Mouse (Mus musculus) heart, postnatal 36 days (tissue): ENCODE data around the gene Rmnd5a. TPM values are rescaled to one million over a fixed set of nuclear protein-coding genes. Genes with fewer than 3 reads are reported as not detected.

Experiments used
- DNase-seq, 2 experiments: peaks; one replicate each; pipeline ENCODE4 v3.0.0; 2021 to 2022
- intact Hi-C: fragments of 180-260 bp; cut with DNase I; formaldehyde crosslinking; loops from one replicate; pipeline ENCODE4 v1.15.1; 2025
- total RNA-seq, 2 experiments: library from RNA; stranded (reverse); gene quantifications; 2 replicates each; pipeline ENCODE4 v1.2.3; 2021

Rmnd5a gene
- total RNA-seq, 2 experiments from 2014 or later: 74.7 to 79.6 TPM

- DNase-seq: no peak
- intact Hi-C loops: no loop called here
These were observed 66.1 kb downstream of the Rmnd5a start for GRCm38 (mm10) chr6:71374311-71374829.

DNA sequence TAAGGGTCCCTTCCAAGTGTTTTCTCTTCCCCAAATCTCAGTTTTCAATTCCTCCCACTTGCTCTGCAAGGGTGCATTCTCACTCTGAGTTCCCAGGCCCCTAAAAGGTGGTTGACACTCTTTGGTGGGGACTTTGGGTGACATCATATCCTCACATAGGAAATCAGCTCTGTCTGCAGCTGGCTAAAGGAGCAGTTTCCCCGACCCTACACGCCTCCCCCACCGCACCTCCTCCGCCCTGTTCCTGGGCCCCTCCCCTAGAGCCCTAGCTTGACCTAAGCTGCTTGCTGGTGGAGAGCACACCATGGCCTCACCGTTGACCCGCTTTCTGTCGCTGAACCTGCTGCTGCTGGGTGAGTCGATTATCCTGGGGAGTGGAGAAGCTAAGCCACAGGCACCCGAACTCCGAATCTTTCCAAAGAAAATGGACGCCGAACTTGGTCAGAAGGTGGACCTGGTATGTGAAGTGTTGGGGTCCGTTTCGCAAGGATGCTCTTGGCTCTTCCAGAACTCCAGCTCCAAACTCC is 67.1 kb downstream of the Rmnd5a start, which contains the start of gene Cd8a:
Cd8a (plus strand) TSS at position 179 of the 527 bp plus-strand sequence.
- DNase-seq: no peak
- intact Hi-C loops: no loop called here

DNA sequence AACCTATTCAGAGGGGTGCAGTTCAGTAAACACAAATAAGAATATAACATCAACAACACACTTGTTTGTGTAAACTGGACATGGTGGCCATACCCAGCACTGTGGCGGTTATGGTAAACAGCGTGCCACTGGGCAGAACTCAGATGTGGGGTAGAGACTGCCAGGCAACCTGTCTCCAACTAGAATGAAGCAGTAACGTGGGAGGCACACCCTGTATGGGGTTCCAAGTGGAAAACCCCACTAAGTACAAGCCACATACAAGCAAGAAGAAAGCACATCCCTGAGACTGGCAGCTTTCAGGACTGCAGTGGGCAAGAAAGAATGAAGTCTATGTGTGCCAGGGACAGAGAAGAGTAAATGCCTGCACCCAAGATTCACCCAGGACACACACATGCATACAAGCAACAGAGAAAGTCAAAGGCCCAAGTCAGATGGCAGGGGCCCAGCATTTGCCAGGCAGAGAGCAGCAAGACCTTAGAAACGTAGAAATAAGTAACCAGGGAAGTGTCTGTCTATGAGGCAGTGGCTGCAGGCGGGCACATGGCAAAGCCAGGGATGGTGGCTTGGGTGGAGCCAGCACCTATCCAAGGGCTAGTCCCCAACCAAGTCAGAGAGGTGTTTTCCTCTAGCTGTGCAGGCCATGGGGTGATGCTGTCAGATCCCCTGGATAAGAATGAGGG is 68.3 kb downstream of the Rmnd5a start:
- intact Hi-C loops: no loop called here

DNA sequence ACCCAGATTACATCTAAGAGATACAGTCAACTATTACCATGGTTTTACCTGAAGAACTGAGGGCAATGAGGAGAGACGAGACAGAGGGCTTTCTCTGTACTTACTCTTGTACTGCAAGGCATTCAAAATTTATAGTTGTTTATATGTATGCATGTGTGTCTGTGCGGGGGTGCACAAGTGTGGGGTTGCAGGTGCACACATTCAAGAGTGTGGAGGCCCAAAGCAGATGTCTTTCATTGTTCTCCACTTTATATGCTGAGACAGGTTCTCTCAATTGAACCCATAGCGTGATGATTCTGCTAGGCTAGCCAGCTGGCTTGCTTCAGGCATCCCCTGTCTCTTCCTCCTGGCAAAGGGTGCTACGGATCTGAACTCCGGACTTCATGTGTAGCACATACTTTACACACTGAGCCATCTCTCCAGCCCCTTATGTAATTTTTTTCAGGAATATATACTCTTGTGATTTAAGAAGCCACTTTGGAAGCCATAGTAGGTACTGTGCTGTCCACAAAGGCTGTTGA is 69.3 kb downstream of the Rmnd5a start:
- intact Hi-C loops: no loop called here
- DNase-seq: no peak

More for the DNA sequence above, 68.3 kb downstream of the Rmnd5a start:
- no peak for DNase-seq

GRCm38 (mm10) chr6:71369416-71369815 is 71.0 kb downstream of the Rmnd5a start:
- intact Hi-C loops: no loop called here
- DNase-seq: no peak

DNA sequence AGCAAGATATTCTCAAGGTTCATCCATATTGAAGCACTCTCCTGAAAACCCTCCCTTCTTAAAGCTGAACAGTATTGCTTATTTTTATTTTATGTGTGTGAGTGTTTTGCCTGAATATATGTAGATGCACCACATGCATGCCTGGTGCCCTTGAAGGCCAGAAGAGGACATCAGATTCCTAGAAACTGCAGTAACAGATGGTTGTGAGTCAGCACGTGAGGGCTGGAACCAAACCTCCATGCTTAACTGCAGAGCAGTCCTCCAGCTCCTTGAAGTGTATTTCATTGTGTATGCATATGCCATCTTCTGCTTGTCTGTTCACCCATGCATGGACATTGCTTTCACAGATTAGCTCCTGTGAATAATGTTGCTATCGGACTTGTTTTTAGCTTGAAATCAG is 76.4 kb downstream of the Rmnd5a start:
- no peak for DNase-seq
- intact Hi-C loops: no loop called here

DNA sequence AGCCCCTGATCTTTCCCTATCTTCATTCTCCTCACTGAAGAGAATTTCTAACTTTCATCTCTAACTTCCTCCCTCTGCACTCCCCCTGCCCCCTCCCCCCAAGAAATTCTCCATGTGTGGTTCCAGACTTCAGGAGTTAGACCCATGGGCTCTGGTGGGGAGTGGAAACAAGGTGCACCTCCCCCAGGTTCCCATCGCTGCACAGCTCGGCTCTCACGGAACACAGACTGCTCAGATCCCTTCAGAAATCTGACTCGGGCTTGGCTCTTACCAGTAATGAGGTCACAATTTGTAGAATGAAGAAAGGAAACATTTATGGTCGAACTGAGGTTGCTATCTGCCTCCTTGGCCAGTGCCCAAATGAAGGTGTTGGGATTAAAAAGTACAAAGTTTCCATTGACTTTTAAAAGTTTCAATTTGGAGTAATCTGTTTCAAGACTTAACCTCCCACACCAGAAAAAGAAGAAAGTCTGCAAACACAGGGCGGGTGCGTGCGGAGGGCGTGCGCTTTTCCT is 79.2 kb downstream of the Rmnd5a start:
- no peak for DNase-seq
- intact Hi-C loops: no loop called here

- DNase-seq: no peak
- intact Hi-C loops: no loop called here
These were observed 79.7 kb downstream of the Rmnd5a start for GRCm38 (mm10) chr6:71360751-71361150.

DNA sequence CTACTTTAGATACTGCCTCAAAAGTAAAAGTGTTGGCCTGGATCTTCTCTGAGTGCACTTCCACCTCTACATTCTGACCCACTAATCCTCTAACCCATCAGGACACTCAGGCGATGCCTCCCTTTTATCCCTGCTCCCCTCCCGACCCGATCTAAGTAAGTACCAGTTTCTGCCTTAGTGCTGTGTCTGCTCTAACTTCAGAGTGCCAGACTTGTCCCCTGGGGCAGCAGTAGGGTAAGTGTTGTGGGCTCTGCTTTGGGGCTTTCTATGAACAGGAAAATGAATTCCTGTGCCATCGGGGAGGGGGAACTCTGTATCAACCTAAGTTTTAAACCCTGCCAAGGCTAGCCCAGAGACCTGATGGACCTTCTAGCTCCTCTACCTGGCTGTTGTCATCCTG is 80.2 kb downstream of the Rmnd5a start:
- no peak for DNase-seq
- intact Hi-C loops: no loop called here

GRCm38 (mm10) chr6:71357493-71357892 is 82.9 kb downstream of the Rmnd5a start:
- no peak for DNase-seq
- intact Hi-C loops: no loop called here

DNA sequence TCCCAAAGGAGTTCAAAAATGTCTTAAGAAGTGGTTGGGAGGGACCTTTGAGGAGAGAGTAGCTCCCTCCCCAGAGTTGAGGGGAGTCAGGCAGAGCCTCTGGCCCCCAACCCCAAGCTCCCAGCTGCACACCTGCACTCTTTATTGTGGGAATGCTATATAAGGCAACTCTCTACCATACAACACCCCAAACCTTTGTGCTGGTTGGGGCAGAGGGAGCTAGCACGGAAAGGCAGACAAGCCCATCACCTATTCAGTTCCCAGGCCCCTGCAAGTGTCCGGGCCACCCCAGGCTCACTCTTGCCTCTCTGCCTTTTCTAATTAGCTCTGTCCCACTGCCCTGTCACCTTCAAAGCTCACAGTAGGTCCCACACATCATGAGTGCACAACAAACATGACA is 86.7 kb downstream of the Rmnd5a start:
- intact Hi-C loops: no loop called here
- DNase-seq: no peak

DNA sequence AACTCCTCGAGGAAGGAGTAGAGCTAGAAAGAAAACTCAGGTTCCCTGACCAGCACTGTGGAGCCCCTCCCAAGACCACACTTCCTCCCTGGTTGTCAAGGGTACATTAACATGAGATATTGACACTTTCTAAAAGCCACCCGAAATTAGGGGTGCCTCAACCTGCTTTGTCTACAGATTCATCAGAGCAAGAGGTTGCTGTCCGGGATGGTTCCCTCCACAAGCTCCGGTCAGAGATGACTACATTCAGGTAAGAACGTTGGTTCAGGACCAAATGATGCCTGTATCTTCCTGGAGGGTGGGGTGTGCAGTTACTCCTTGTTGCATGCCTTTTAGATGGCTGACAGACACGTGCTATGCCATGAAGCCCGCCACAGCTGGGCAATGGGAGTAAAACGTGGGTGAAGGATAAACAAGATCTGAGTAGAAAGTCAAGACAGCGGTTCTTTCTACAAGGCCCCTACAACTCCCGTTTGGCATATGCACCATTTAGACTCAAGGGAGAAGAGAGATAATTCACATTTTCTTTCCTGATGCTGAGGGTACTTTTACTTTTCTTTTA is 87.5 kb downstream of the Rmnd5a start:
- no peak for DNase-seq
- intact Hi-C loops: no loop called here

DNA sequence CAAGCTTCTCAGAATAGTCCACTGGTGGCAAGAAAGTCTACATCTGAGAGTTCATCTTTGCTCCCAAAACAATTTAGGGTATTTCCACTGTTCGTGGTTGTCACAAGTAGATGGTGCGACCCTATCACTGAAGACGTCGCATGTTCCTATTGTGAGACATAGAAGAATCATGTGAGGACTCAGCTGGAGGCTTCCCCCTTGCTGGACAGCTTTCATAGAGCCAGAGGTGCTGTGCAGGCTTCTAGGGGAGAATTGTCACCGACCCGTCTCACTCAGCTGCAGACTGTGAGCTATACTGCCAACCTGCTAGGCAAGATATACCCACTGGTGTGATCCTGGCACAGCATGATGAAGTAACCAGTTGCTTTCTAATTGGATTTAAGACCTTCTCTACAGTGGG is 88.2 kb downstream of the Rmnd5a start:
- intact Hi-C loops: no loop called here
- DNase-seq: no peak

DNA sequence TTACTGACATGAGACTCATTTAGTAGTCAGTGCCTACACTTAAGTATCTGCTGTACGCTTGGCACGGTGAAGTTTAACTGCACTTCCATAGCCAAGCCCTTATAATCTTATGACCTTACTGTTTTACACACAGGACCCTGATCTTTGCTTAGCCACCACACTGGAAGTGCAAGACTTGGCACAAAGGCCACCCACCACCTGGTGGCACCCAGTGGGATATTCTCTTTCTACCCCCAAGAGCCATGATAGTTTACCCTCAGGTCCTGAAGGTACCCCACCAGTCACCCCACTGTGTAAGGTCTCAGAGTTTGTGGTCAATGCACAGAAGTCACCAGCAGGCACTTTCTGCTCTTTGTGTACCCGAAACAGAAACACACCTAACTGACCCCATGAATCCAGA is 89.2 kb downstream of the Rmnd5a start:
- intact Hi-C loops: no loop called here
- no peak for DNase-seq

DNA sequence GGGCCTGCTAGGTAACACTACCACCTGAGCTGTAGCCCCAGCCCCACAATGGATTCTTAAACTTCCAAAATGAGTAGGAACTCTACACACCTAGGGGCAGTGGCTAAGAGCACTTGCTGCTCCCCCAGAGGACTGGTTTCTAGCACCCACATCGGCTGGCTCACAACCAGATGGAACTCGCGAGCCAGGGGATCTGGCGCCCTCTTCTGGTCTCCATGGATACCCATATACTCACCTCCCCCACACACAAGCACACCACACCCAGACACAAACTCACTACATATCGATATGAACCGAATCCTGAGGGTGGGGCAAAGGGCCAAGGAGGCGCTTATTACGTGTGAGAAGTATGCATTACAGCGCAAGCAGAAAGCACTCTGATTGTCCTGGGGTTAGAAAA is 92.4 kb downstream of the Rmnd5a start:
- no peak for DNase-seq
- intact Hi-C loops: no loop called here

- intact Hi-C loops: no loop called here
- no peak for DNase-seq
These were observed 99.3 kb downstream of the Rmnd5a start for GRCm38 (mm10) chr6:71341179-71341578.

DNA sequence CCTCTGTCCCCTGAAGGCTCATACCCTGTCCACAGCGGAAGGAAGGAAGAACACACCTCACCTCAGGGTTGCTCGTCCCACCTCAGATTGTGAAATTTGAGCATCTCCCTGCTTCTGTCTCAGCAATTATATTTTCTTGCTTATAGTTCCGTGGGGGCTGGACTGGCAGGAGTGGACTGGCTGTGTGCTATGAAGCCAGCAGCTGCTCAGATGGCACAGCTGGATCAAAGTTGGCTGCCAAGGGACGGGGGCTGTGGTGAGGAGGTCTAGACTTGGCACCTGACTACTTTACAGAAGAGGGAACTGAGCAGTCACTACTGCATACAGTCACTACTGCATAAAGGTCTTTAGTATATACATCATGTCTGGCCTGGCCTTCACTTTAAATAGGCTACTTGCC is 101.1 kb downstream of the Rmnd5a start:
- no peak for DNase-seq
- intact Hi-C loops: no loop called here

GRCm38 (mm10) chr6:71338941-71339340 is 101.5 kb downstream of the Rmnd5a start:
- intact Hi-C loops: no loop called here
- no peak for DNase-seq
